Mouse (Mus musculus): Measurements from ENCODE around the gene Angpt4.

DNA sequence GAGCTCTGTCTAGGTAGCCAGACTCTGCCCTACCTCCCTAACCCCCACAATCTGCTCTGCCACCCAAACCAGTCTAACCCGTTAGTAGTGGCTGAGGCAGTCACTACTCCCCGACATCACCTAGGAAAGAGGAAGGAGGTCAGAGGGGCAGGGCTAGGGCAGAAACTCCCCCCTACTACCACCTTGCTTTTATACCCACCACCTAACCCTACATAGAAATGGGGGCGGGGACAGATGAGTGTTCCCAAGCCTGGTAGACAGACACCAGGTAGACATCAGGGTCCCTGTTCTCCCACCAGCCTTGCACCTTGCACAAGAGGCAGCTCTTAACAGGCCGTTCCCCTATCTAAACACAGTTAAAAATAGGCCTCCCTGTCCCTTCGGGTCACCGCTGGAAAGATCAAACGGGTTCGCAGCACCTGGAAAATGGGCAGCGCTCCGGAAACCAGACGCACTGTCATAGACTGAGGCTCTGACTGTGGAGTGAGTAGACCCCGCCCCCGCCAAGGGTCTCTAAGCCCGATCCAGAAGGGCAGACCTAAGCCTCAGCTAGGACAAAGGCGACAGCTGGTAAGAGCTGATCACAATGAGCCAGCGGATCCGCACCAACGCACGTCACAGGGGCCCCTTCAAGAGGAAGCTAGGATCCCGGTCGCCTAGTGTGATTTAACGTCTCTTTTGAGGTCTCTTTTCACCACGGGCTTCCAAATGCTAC is 62.0 kb downstream of the Angpt4 start:
- TF ChIP-seq CTCF (IDR thresholded peaks at IDR 0.05; ENCODE audit: low read depth) (no peak), EP300 (IDR thresholded peaks at IDR 0.05; ENCODE audit: low read depth) (no peak)

All from heart, postnatal 0 days (tissue).